Mouse (Mus musculus) myocyte (in vitro differentiated cells): ENCODE data around the gene Crisp4. TPM values are rescaled to one million over a fixed set of nuclear protein-coding genes. Genes with fewer than 3 reads are reported as not detected.

ENCODE experiments used
- polyA plus RNA-seq: library from polyadenylated mRNA; unstranded; fragments of >200 nt; fragmentation: generic; extraction: Trizol; gene quantifications from one replicate; pipeline ENCODE4 v1.2.1, GENCODE M21; 2012; ENCODE audit warnings: missing spikeins

The Crisp4 gene
- polyA plus RNA-seq, 1 experiment = not detected

Other genes with a start within 250 kb of the Crisp4 start
- not detected for gene Defb18, start 91.5 kb upstream of the Crisp4 start, polyA plus RNA-seq
- 11.4 TPM for gene Defb41, start 119.2 kb upstream of the Crisp4 start, polyA plus RNA-seq